Mouse (Mus musculus) gonadal fat pad, adult 2 months (tissue): ENCODE measurements around the gene Ugt1a2. TPM values are rescaled to one million over a fixed set of nuclear protein-coding genes. Genes with fewer than 3 reads are reported as not detected.

Source experiments
- DNase-seq: peaks from one replicate; pipeline ENCODE4 v3.0.0-alpha.2; 2012; ENCODE audit warnings: low read depth
- polyA plus RNA-seq: library from polyadenylated mRNA; depleted of rRNA; stranded (reverse); fragments of >200 nt; gene quantifications from 2 replicates; pipeline ENCODE4 v1.2.3, GENCODE M21; 2012

The Ugt1a2 gene
- polyA plus RNA-seq, 1 experiment = 0.16 TPM

GRCm38 (mm10) chr1:88233421-88234247 is 33.2 kb downstream of the Ugt1a2 start:
- DNase-seq = no peak

DNA sequence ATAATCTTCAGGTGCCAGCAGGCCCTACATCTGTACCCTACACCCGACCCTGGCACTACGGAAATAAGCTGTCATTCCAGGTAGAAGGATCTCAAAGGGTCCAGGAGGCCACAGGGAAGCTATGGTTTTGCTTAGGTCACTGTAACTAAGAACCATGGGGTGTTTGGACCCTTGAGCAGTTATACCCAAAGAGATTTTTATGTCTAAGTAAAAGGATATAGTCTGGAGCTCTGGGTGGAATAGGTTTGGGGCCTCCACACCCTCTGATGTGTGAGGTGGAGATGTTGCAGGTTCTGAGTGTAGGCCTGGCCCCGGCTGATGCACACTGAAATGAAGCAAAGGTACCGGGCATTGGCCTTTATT is 33.8 kb downstream of the Ugt1a2 start:
- DNase-seq = no peak

GRCm38 (mm10) chr1:88234646-88235045 is 34.2 kb downstream of the Ugt1a2 start:
- DNase-seq = no peak

- DNase-seq = no peak
Observed at GRCm38 (mm10) chr1:88235046-88235893, 34.9 kb downstream of the Ugt1a2 start.

DNA sequence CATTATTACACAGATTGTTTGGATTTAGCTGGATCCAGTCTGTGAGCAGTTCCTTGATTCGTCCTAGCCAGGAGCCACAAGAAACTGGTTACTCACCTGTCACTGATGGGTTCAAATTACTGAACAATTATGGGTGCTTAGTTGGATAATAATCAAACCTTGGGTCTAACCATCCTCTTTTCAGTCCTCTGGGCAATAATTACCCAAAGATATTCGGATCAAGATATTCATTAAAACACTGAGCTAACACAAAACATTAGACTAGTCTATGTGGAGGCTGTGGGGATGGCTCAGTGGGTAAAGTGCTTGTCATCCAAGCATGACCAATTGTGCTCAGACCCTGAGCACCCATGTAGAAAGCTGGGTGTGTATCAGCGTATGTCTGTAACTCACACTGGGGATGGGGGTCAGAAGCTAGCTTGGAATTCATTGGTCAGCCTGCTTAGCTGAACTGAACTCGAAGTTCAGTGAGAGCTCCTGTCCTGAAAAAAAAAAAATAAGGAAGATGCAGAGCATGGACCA is 35.6 kb downstream of the Ugt1a2 start:
- no peak for DNase-seq

- DNase-seq = no peak
Observed at GRCm38 (mm10) chr1:88237311-88237710, 36.9 kb downstream of the Ugt1a2 start.

GRCm38 (mm10) chr1:88238771-88239170 is 38.4 kb downstream of the Ugt1a2 start:
- no peak for DNase-seq

- no peak for DNase-seq
Observed at GRCm38 (mm10) chr1:88240072-88240471, 39.7 kb downstream of the Ugt1a2 start.

DNA sequence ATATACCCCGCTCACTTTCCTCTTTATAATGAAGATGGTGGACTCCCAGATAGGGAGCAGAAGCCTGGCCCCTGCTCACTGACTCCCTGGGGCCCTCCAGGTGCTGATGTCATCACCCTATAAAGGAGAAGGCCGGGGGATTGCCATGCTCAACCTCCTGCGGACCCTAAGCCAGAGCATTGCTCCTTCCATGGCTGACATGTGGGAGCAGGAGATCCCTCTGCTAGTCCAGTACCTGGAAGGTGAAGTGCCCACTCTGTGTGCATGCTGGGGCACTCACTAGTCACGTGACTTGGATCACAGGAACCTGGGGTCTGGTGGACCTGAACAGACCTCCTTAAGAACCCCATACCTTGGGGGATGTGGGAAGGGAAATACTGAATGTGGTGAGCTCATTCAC is 40.2 kb downstream of the Ugt1a2 start:
- DNase-seq = no peak

- DNase-seq = no peak
Observed at GRCm38 (mm10) chr1:88243861-88244260, 43.5 kb downstream of the Ugt1a2 start.

DNA sequence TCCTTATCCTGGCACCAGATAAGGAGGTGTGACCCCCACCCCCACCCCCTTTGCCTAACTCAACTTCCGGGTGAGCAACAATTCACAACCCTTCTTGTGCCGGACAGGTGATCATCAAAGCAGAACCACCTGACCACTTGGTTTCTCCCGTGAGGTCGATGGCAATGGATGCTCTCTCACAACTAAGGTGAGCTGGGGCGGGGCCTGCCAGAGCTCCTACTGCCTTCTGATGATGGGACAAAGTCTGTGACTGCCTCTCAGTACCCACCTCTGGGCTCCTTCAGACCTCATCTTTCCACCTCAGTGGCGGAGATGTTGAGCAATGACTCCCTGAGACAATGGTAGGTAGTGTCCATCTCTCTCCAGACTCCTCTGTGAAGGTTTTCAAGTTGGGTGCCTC is 45.5 kb downstream of the Ugt1a2 start:
- DNase-seq = no peak

GRCm38 (mm10) chr1:88246386-88246785 is 46.0 kb downstream of the Ugt1a2 start:
- DNase-seq = no peak

DNA sequence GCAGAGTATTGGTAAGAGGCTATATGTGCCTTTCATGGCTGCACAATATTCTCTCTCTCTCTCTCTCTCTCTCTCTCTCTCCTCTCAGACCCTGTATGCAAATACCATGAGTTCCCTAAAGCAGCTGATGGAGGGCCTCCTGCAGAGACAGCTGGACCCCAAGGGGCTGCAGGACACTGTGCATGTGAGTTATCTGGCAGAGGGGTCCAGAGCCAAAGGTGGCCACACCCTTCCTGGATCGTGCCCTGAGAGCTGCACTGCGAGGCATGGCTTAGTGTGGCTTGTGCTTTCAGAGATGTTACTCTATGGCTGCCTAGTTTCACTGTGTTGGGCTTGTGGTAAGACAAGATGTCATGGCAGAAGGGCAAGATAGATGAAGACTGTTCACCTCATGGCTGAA is 47.3 kb downstream of the Ugt1a2 start:
- no peak for DNase-seq

DNA sequence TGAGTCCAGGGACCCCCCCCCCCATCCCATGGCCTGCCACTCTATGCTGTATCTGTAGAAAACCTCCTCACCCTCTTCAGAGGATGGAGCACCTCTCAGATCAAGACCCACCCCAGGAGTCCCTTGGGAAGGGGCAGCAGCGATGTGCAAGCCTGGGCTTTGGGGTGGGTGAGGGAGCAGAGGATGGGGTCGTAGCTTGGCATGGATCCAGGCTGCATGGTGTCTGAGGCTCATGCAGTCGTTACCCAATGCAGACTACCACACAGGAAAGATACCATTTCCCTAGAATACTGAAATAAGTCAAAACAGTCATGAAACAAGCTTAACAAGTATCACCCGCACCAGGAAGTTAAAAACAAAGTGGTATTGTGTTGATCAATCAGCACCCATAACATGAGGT is 48.3 kb downstream of the Ugt1a2 start:
- no peak for DNase-seq

DNA sequence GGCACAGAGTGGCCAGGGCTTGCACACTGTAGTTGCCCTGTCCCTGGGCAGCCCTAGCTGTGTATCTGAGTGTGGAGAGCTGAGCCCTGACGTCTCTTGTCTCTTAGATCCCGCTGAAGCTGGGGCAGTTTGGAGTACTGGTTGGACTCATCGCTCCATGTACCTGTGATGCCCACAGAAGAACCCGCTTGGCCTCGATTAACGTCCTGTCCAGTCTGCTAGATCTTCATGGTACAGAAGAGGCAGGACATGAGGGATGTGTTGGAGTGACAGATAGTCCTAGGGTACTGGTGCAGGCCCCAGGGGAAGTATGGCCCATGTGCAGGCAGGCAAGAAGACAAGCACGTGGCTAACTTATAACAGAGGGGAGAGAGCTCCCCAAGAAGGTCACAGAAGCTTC is 49.2 kb downstream of the Ugt1a2 start:
- no peak for DNase-seq

GRCm38 (mm10) chr1:88250023-88250422 is 49.6 kb downstream of the Ugt1a2 start:
- DNase-seq = no peak

- DNase-seq = no peak
Observed at GRCm38 (mm10) chr1:88253106-88253505, 52.7 kb downstream of the Ugt1a2 start.

GRCm38 (mm10) chr1:88253540-88253939 is 53.1 kb downstream of the Ugt1a2 start:
- no peak for DNase-seq

GRCm38 (mm10) chr1:88254793-88255465 is 54.5 kb downstream of the Ugt1a2 start:
- DNase-seq = no peak

DNA sequence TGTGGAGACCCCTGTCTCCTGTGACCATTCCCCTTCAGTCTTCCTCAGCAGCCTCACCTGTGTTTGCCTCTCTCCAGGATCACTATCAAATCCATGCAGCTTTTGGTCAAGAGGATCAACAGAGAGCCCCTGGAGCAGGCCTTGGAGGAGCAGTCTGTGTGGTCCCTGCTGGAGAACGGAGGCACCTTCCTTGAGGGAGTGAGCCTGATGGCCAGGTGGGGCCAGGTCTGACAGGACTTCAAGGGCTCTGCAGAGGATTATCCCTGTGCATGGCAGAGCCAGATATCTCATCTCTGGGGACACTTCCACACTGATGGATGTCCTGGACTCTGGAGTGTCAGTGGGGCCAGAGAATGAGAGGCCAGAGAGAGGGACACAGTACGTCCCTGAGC is 55.1 kb downstream of the Ugt1a2 start:
- DNase-seq = no peak

- no peak for DNase-seq
Observed at GRCm38 (mm10) chr1:88255989-88256754, 55.8 kb downstream of the Ugt1a2 start.
